Mouse (Mus musculus): Measurements from ENCODE around the gene Rtl1. TPM values are rescaled to one million over a fixed set of nuclear protein-coding genes. Genes with fewer than 3 reads are reported as not detected.

Rtl1 gene
- total RNA-seq, 1 experiment: 4.0 TPM

DNA sequence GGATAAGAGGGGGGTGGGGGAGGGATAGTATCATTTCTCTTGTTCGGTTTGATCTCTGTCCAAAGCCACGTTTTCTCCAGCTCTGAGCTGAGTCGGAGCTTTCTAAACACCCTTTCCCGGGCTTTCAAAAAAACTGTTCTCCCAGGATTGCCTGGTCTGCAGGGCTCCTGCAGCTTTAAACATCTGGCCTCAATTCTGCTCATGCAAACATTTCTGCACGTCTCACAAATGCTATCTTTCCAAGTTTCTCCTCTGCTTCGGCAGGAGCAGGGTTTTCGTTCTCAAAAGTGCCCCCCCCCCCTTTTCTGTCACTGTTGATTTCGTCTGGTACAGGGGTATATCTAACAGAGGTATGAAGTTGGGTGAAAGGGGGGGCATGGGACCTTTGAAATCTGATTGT is 3.9 kb downstream of the Rtl1 start:
- no peak for TF ChIP-seq ZC3H11A (IDR thresholded peaks at IDR 0.05; ENCODE audit: borderline replicate concordance, low read depth, low read length)
- no peak for TF ChIP-seq CHD2 (IDR thresholded peaks at IDR 0.05; ENCODE audit: low read depth, low read length)
- Histone ChIP-seq H3K4me3 (ENCODE audit: insufficient read depth in 1 of 2, low read depth in 1 of 2, low read length in 2 of 2, poor library complexity in 1 of 2, severe bottlenecking in 1 of 2) (no peak overlapping the region), H3K4me1 (ENCODE audit: control insufficient read depth in 2 of 2, insufficient read depth in 2 of 2, low read length in 2 of 2, poor library complexity in 1 of 2) (no peaks in the 10 kb centered on the region), H3K27ac (ENCODE audit: insufficient read depth, low read depth, low read length, poor library complexity, severe bottlenecking) (no peak overlapping the region), H3K9me3 (ENCODE audit: control insufficient read depth, insufficient read depth, low read depth, low read length) (0 out of 2 replicates have a peak, but pooled peaks cover 1% of the 10 kb centered on the region), H3K9ac (ENCODE audit: insufficient read depth, low read depth, low read length, poor library complexity, severe bottlenecking) (no peak overlapping the region), H3K36me3 (ENCODE audit: control insufficient read depth, insufficient read depth, low read length, poor library complexity, severe bottlenecking) (peaks cover 53% of the 10 kb centered on the region)
- DNase-seq (ENCODE audit: low read depth, low spot score): no peak
- in situ Hi-C loops (cut with MboI; ENCODE audit: low sequenced_read_pairs in 2 of 2, unreplicated experiment in 2 of 2): no loop called here

DNA sequence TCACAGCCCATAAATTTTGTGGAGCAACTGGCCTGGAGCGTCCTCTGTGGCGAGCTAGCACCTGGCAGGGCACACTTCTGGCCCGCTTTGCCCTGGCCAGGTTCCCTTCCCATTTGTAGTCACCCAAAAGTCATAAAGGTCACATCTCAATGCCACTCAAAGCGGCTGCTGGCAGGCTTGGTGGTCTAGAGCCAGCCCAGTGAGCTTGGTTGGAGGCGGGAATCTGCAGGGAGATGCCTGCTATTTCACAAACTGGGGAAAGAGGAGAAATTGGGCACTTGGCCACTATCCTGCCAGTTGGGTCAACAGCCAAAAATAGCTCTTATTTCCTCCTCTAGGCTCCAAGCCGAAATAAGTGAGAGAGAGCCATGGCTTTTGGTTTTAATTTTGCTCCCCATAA is 4.4 kb downstream of the Rtl1 start:
- Histone ChIP-seq H3K36me3 (ENCODE audit: control insufficient read depth, insufficient read depth, low read length, poor library complexity, severe bottlenecking) (peaks cover 53% of the 10 kb centered on the region), H3K27ac (ENCODE audit: insufficient read depth, low read depth, low read length, poor library complexity, severe bottlenecking) (no peak overlapping the region)

DNA sequence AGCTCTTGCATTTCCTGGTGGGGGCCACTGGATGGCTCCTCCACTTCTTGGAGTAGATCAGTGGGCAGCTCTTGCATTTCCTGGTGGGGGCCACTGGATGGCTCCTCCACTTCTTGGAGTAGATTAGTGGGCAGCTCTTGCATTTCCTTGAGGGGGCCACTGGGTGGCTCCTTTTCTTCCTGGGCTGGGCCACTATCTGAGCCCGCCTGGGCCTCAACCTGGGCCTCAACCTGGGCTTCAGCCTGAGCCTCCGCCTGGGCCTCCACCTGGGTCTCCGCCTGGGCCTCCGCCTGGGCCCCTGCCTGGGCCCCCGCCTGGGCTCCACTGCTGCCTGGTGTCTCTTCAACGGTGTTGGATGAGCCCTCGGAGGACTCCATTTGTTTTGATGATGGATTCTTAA is 5.2 kb downstream of the Rtl1 start:
- no peak overlapping the region for H3K9ac ChIP-seq (ENCODE audit: insufficient read depth, low read depth, low read length, poor library complexity, severe bottlenecking)
- H3K9me3 ChIP-seq (ENCODE audit: control insufficient read depth, insufficient read depth, low read depth, low read length): 0 out of 2 replicates have a peak, but pooled peaks cover 1% of the 10 kb centered on the region
- no peaks in the 10 kb centered on the region for H3K4me1 ChIP-seq (ENCODE audit: control insufficient read depth in 2 of 2, insufficient read depth in 2 of 2, low read length in 2 of 2, poor library complexity in 1 of 2)
- DNase-seq (ENCODE audit: low read depth, low spot score): no peak
- no peak overlapping the region for H3K27ac ChIP-seq (ENCODE audit: insufficient read depth, low read depth, low read length, poor library complexity, severe bottlenecking)
- no peak for TF ChIP-seq CHD2 (IDR thresholded peaks at IDR 0.05; ENCODE audit: low read depth, low read length)
- TF ChIP-seq HCFC1 (IDR thresholded peaks at IDR 0.05; ENCODE audit: borderline replicate concordance, insufficient read depth, low read length): no peak
- no peak for TF ChIP-seq ZC3H11A (IDR thresholded peaks at IDR 0.05; ENCODE audit: borderline replicate concordance, low read depth, low read length)
- TF ChIP-seq ZNF384 (IDR thresholded peaks at IDR 0.05; ENCODE audit: low read depth, low read length): no peak
- TF ChIP-seq MAFK (IDR thresholded peaks at IDR 0.05; ENCODE audit: insufficient read depth, low read depth, low read length): no peak
- peaks cover 56% of the 10 kb centered on the region for H3K36me3 ChIP-seq (ENCODE audit: control insufficient read depth, insufficient read depth, low read length, poor library complexity, severe bottlenecking)
- in situ Hi-C loops (cut with MboI; ENCODE audit: low sequenced_read_pairs in 2 of 2, unreplicated experiment in 2 of 2): no loop called here
- H3K4me3 ChIP-seq (ENCODE audit: insufficient read depth in 1 of 2, low read depth in 1 of 2, low read length in 2 of 2, poor library complexity in 1 of 2, severe bottlenecking in 1 of 2): no peak overlapping the region

More for the DNA sequence above, 4.4 kb downstream of the Rtl1 start:
- H3K9me3 ChIP-seq (ENCODE audit: control insufficient read depth, insufficient read depth, low read depth, low read length): 0 out of 2 replicates have a peak, but pooled peaks cover 1% of the 10 kb centered on the region
- no peak overlapping the region for H3K9ac ChIP-seq (ENCODE audit: insufficient read depth, low read depth, low read length, poor library complexity, severe bottlenecking)
- no peak overlapping the region for H3K4me3 ChIP-seq (ENCODE audit: insufficient read depth in 1 of 2, low read depth in 1 of 2, low read length in 2 of 2, poor library complexity in 1 of 2, severe bottlenecking in 1 of 2)
- no peak for DNase-seq (ENCODE audit: low read depth, low spot score)
- in situ Hi-C loops (cut with MboI; ENCODE audit: low sequenced_read_pairs in 2 of 2, unreplicated experiment in 2 of 2): no loop called here
- TF ChIP-seq CHD2 (IDR thresholded peaks at IDR 0.05; ENCODE audit: low read depth, low read length): no peak
- no peak for TF ChIP-seq HCFC1 (IDR thresholded peaks at IDR 0.05; ENCODE audit: borderline replicate concordance, insufficient read depth, low read length)
- no peak for TF ChIP-seq MAFK (IDR thresholded peaks at IDR 0.05; ENCODE audit: insufficient read depth, low read depth, low read length)
- no peak for TF ChIP-seq ZNF384 (IDR thresholded peaks at IDR 0.05; ENCODE audit: low read depth, low read length)
- H3K4me1 ChIP-seq (ENCODE audit: control insufficient read depth in 2 of 2, insufficient read depth in 2 of 2, low read length in 2 of 2, poor library complexity in 1 of 2): no peaks in the 10 kb centered on the region

DNA sequence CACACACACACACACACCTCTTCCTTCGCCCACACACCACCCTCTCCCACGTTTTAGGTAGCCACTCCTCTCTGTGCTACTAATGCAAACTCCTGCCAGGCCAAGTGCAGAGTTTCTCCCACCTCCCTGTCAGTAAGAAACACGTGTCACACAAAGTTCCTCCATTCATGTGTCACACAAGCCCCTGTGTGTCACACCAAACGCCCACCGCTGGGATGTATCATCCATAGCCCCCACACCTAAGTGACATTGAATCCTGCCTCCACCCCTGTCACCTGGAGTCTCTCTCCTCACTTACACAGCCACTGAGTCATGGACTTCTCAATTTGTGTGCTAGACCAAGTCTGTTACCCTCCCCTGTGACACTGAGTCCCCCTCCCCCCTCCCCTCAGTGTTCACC is 17.9 kb downstream of the Rtl1 start:
- H3K27ac ChIP-seq (ENCODE audit: insufficient read depth, low read depth, low read length, poor library complexity, severe bottlenecking): no peak overlapping the region
- peaks cover 58% of the 10 kb centered on the region for H3K36me3 ChIP-seq (ENCODE audit: control insufficient read depth, insufficient read depth, low read length, poor library complexity, severe bottlenecking)

DNA sequence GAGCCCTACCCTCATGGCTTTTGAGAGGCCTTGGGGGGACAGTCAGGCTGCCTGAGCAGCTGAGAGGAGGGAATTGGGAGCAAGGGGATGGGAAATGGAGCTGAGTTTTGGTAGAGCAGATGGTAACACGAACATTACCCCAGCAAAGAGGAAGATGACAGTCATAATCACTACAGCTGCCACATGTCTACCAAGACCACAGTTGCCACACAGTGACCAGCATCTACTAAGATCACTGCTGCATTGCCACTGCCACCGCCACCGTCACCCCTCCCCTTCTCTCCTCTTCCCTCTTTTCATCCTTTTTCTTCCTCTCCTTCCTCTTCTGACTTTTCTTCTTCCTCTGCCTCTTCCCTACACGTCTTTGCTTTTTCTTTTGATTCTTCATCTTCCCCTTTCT is 27.9 kb downstream of the Rtl1 start:
- Histone ChIP-seq H3K9ac (ENCODE audit: insufficient read depth, low read depth, low read length, poor library complexity, severe bottlenecking) (no peak overlapping the region), H3K9me3 (ENCODE audit: control insufficient read depth, insufficient read depth, low read depth, low read length) (no peaks in the 10 kb centered on the region), H3K4me3 (ENCODE audit: insufficient read depth in 1 of 2, low read depth in 1 of 2, low read length in 2 of 2, poor library complexity in 1 of 2, severe bottlenecking in 1 of 2) (no peak overlapping the region), H3K4me1 (ENCODE audit: control insufficient read depth in 2 of 2, insufficient read depth in 2 of 2, low read length in 2 of 2, poor library complexity in 1 of 2) (no peaks in the 10 kb centered on the region), H3K36me3 (ENCODE audit: control insufficient read depth, insufficient read depth, low read length, poor library complexity, severe bottlenecking) (peaks cover 52% of the 10 kb centered on the region), H3K27ac (ENCODE audit: insufficient read depth, low read depth, low read length, poor library complexity, severe bottlenecking) (no peak overlapping the region)
- no peak for DNase-seq (ENCODE audit: low read depth, low spot score)
- in situ Hi-C loops (cut with MboI; ENCODE audit: low sequenced_read_pairs in 2 of 2, unreplicated experiment in 2 of 2): no loop called here
- no peak for TF ChIP-seq ZC3H11A (IDR thresholded peaks at IDR 0.05; ENCODE audit: borderline replicate concordance, low read depth, low read length)
- TF ChIP-seq MAFK (IDR thresholded peaks at IDR 0.05; ENCODE audit: insufficient read depth, low read depth, low read length): no peak

More for the DNA sequence above, 17.9 kb downstream of the Rtl1 start:
- no peak for DNase-seq (ENCODE audit: low read depth, low spot score)
- H3K4me1 ChIP-seq (ENCODE audit: control insufficient read depth in 2 of 2, insufficient read depth in 2 of 2, low read length in 2 of 2, poor library complexity in 1 of 2): peaks cover 0 to 3% of the 10 kb centered on the region in 2 experiments; a peak in 1 of 4 replicates
- TF ChIP-seq ZNF384 (IDR thresholded peaks at IDR 0.05; ENCODE audit: low read depth, low read length) (no peak), CHD2 (IDR thresholded peaks at IDR 0.05; ENCODE audit: low read depth, low read length) (no peak), HCFC1 (IDR thresholded peaks at IDR 0.05; ENCODE audit: borderline replicate concordance, insufficient read depth, low read length) (no peak), ZC3H11A (IDR thresholded peaks at IDR 0.05; ENCODE audit: borderline replicate concordance, low read depth, low read length) (no peak), MAFK (IDR thresholded peaks at IDR 0.05; ENCODE audit: insufficient read depth, low read depth, low read length) (no peak)
- no peaks in the 10 kb centered on the region for H3K9me3 ChIP-seq (ENCODE audit: control insufficient read depth, insufficient read depth, low read depth, low read length)
- no peak overlapping the region for H3K4me3 ChIP-seq (ENCODE audit: insufficient read depth in 1 of 2, low read depth in 1 of 2, low read length in 2 of 2, poor library complexity in 1 of 2, severe bottlenecking in 1 of 2)
- in situ Hi-C loops (cut with MboI; ENCODE audit: low sequenced_read_pairs in 2 of 2, unreplicated experiment in 2 of 2): no loop called here
- no peak overlapping the region for H3K9ac ChIP-seq (ENCODE audit: insufficient read depth, low read depth, low read length, poor library complexity, severe bottlenecking)

Data from ES-E14 (cell line).